Mouse (Mus musculus): ENCODE measurements around the gene Ubl5.

Ubl5 gene

DNA sequence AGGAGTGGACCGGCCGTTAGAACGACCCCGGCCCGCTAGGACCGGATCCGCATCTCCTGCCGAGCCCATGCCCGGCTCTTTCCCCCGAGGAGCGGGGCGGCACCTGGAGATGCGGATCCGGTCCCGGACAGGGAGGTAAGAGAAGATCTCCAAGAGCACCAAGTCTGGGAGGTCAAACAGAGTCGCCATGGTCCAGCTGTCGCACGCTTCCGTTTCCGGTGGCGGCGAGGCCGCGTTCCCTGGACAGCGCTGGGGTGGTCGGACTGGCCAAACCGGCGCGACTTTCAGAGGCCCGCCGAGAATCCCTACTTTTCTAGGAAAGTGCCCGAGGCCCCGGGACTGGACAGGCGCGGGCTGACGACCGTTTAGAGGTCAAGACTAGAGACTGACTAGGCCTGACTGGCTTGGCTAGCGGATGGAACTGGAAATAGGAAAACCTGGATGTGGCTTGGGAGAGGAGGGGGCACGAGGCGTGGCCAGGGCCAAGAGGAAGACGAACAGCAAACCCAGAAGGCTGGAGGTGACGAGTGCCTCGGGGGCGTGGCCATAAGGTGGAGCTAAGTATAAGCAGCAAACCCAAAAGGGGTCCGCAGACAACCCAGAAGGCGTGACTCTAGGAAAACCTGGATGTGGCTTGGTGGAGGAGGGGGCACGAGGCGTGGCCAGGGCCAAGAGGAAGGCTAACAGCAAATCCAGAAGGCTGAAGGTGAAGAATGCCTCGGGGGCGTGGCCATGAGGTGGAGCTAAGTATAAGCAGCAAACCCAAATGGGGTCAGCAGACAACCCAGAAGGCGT lies at the start of gene Ubl5:
Ubl5 (plus strand) TSS at position 778 of the 795 bp plus-strand sequence.
- peak; percentile 97 for DNase-seq

DNA sequence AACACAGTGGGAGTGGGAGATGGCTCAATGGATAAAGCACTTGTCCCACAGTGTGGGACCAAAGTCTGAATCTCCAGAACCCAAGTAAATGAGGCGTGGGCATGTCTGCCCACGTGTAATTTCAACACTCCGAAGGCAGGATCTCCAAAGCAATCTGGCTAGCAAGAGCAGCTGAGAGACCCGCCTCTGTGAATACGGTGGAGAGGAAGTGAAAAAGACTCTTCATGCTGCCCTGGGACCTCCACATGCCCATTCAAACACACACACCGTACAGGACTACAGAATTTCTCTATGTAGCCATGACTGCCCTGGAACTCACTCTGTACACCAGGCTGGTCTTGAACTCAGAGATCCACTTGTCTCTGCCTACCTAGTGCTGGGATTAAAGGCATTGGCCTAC lies 41.4 kb upstream of the Ubl5 start:
- peak; percentile 66 for DNase-seq

DNA sequence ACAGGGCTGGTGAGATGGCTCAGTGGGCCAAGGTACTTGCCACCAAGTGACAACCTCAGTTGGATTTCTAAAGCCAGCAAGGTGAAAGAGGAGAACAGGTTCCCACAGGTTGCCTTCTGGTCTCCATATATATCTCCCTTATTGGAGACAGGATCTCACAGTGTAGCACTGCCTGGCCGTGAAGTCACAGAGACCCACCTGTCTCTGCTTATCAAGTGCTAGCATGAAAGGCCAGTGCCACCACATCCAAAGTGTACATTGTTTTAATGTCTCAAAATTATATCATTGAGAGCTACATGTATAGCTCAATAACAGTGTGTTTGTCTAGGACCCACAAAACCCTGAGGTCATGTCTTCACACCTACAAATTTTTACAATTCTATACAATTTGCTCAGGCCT lies 36.4 kb upstream of the Ubl5 start:
- DNase-seq = no peak

DNA sequence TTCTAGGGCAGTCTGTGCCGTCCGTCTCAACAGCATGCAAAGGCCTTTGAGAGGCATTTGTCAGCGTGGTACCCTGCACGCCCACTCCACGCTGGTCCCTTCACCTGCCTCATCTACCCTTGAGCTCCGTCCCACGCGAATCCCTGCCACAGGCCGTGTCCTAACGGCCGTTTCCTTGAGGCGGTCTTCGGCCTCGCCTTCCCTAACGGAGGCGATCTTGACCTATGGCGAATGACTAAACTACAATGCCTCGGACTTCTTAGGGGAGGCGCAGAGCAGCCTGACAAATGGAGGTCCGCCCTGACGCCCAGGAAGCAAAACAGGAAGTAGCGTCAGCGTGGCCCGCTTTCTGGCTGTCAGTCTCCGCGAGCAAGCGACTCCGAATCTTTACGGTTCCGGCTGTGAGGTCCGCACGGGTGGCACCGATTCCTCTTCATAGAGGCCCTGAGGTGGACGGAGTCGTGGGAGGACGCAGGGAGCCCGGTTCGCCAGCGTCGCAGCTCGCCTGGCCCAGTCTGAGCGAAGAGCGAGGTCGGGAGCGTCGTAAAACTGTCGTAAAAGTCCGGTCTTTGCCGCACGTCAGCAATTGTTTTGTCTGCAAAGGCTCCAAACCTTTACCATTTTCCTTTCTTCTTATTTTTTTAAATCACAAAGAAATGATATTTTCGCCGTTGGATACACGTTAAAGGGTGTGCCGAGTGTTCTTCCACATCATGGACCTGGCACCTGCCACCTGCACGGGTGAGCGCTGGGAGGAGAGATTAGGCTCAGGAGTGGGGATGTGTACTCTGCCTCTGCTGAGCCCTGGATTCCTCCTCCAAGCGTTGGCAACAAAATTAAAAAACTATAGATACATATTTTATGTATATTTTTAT lies 35.3 kb upstream of the Ubl5 start:
- peak; percentile 99 for DNase-seq

DNA sequence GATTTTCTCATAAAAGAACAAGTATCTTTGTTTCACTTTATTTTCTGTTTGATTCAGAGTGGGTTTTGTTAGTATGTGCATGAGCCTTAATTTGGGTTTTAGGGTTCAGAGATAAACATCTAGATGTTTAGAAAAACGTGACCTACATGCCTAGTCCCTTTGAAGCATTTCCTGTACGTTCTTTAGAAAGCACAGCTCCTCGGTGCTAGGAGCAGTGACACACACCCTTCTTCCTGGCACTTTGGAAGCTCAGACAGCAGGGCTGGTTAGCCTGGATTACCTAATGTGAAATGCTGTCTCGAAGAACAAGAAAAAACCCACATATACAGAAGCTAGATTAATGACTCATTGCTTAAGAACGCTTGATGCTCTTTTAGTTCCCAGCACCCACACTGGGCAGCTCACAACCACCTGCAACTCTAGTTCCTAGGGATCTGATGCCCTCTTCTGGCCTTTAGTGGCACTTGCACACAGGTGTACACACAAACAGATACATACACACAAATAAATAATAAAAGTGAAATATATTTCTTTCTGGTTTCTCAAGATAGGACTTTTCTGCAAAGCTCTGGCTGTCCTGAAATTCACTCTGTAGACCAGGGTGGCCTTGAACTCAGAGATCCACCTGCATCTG lies 32.7 kb upstream of the Ubl5 start:
- peak; percentile 46 for DNase-seq

GRCm38 (mm10) chr9:20611976-20612375 lies 30.7 kb upstream of the Ubl5 start:
- DNase-seq = peak; percentile 39

DNA sequence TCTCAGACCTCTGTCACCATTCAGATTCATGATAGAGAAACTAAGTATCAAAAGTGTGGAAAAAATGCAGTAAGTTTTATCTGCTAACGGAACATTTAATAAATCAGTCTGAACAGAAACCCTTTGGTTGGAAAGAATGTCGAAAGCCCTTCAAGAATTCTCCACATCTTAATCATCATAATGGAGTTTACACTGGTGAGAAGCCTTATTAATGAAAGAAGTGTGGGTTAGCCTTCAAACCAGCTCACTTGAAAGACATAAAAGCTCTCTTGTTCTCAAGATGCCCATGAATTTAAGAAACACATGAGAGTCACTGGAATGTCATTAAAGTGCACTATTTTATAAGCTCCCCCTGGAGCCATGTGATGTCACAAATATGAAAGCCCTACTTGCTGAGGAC lies 26.0 kb upstream of the Ubl5 start:
- no peak for DNase-seq

DNA sequence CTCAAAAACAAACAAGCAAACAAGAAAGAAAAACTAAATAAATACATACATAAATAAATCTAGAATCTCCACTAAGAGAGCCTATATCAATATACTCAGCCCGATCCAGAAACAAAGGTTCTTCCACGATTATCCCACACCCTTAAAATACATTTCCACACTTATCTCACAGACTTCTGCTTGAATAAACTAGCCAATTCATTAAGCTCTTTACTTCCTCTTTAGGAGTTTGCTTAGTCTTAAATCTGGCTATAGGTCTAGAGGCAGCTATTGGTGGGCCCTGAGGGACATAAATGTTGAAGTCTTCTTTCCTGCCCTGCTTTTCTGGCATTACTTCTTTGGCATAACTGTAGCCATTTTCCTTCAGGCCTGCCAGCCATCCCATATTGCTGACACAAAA lies 11.3 kb upstream of the Ubl5 start:
- DNase-seq = peak; percentile 40

- DNase-seq = peak; percentile 82
Measured at GRCm38 (mm10) chr9:20635676-20636075, 7.0 kb upstream of the Ubl5 start.

GRCm38 (mm10) chr9:20636256-20636655 lies 6.4 kb upstream of the Ubl5 start:
- peak; percentile 86 for DNase-seq

DNA sequence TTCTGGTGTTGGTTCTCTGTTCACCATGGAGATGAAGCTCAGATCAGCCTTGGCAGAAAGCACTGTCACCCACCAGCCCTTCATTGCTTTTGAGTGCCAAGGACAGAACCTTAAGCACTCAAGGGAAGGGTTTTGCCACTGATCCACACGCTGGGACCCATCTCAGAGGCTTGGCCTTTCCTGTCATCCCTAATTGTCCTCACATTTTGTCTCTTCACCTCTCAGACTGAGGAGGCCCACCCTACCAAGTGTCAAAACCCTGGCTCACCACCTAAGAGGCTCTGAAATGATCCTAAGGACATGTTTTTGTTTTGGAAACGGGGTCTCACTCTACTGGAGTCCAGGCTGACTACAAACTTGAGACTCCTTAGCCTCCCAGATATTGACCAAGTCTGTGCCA lies 5.9 kb upstream of the Ubl5 start:
- DNase-seq = peak; percentile 62

DNA sequence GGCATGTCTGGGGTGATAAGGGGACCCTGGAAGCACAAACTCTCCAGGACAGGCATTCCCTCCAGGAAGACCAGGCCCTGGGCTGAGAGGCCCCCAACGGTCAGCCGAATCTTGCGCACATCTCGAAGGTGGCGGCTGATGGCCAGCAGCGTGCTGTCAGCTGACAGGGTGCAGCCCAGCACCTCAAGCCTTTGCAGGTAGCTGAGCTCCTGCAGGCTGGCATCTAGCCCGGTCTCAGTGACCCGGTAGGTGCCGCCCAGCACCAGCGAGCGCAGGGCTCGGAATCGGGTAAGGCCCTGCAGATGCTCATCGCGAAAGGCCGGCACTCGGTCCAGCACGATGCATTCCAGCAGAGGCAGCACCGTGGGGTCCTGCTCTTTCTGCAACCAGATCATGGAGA lies 4.1 kb upstream of the Ubl5 start:
- peak; percentile 86 for DNase-seq

GRCm38 (mm10) chr9:20639486-20639885 lies 3.2 kb upstream of the Ubl5 start:
- peak; percentile 62 for DNase-seq

DNA sequence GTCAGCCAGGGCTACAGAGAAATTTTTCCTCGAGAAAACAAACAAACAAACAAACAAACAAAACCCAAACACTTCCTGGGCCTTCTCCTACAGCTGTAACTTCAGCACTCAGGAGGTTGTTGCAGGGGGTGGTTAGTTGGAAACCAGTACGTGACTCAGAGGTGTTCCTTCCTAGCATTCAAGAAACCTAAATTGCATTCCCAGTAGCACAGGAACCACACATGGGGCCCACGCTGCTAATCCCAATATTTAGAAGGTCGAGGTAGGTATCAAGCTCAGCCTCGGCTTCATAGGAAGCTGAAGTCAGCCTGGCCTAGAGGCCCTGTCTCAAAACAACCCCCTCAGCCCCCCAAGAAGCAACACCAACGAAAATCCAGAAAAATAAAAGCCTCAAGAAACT lies 1.2 kb upstream of the Ubl5 start:
- no peak for DNase-seq

- peak; percentile 99 for DNase-seq
Measured at GRCm38 (mm10) chr9:20642896-20643466, 303 bp downstream of the Ubl5 start.

GRCm38 (mm10) chr9:20643781-20644180 lies 1.1 kb downstream of the Ubl5 start:
- no peak for DNase-seq

- peak; percentile 98 for DNase-seq
Measured at GRCm38 (mm10) chr9:20644360-20645081, 1.8 kb downstream of the Ubl5 start, which contains the start of gene Fbxl12. TSS of gene Fbxl12 (minus strand) at chr9:20644767.

- DNase-seq = no peak
Measured at GRCm38 (mm10) chr9:20645121-20645520, 2.4 kb downstream of the Ubl5 start.

- peak; percentile 100 for DNase-seq
Measured at GRCm38 (mm10) chr9:20651602-20652259, 9.1 kb downstream of the Ubl5 start, which contains the start of gene Pin1. TSS of gene Pin1 (plus strand) at chr9:20652095.

GRCm38 (mm10) chr9:20652260-20652658 lies 9.6 kb downstream of the Ubl5 start:
- DNase-seq = no peak

GRCm38 (mm10) chr9:20653859-20654258 lies 11.2 kb downstream of the Ubl5 start:
- DNase-seq = no peak

DNA sequence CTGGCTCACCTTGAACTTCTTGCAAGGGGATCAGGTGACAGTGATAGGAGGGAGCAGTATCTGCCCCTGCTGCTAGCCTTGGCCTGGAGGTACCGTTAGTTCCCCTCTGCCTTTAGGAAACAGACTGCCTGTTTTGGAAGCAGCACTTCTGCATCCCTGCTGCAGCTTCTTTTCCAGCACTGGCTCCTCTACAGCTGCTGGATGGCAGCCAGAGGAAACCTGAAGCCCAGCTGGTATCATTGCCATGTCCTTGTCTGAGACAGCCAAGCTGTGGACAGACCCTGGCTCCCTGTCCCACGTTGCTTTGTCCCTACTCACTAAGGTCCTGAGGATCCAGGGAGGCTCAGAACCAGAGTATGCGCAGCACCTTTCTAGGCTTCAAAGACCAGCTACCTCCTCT lies 14.9 kb downstream of the Ubl5 start:
- DNase-seq = peak; percentile 96
